Mouse (Mus musculus) left cerebral cortex, adult 2 months (tissue): Measurements from ENCODE around the gene Pom121l2. TPM values are rescaled to one million over a fixed set of nuclear protein-coding genes. Genes with fewer than 3 reads are reported as not detected.

ENCODE experiments used
- DNase-seq, 2 experiments: peaks; one replicate each; pipeline ENCODE4 v3.0.0; 2021 to 2022; ENCODE audit warnings: low spot score in 2 of 2, mixed read lengths in 1 of 2; ENCODE audit errors: extremely low spot score in 1 of 2
- H3K27ac ChIP-seq: fragments of 200-600 bp; 2 replicates; pipeline ENCODE4 v1.8.1; 2022
- H3K4me3 ChIP-seq: fragments of 200-600 bp; 2 replicates; pipeline ENCODE4 v1.8.1; 2022
- CTCF ChIP-seq: fragments of 200-600 bp; IDR thresholded peaks from 2 replicates; pipeline ENCODE4 v1.8.1; 2022; ENCODE audit warnings: antibody characterized with exemption, mild to moderate bottlenecking, moderate library complexity
- intact Hi-C: fragments of 180-260 bp; cut with DNase I; formaldehyde crosslinking; loops from one replicate; pipeline ENCODE4 v1.15.1; 2025
- total RNA-seq, 2 experiments: library from RNA; stranded (reverse); gene quantifications; 2 replicates each; pipeline ENCODE4 v1.2.3; 2021

The Pom121l2 gene
- total RNA-seq, 2 experiments from 2014 or later: not detected

DNA sequence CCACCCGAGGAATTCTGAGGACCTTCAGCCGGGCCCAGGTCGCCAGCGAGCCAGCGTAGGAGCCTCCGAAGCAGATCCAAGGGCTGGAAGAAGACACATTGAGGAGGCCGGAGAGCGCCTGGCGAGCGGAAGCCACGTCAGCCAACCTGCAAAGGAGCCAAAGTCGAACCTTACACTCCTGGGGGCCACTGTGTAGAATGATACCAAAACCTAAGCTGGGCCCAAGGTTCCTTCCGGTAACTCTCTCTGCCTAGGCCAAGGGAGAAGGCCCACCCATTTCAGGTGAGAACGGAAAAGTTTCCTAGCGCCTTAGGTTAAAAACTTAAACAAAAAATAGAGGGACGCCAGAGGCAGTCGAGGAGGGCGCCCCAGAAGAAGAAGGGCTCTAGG, 26.1 kb downstream of the Pom121l2 start:
- intact Hi-C loops: loop anchor here (10.0 kb wide), 1 partner anchor 1388 kb away; no protein-coding TSS in a partner anchor
- TF ChIP-seq CTCF: no peak
- DNase-seq: no peak
- H3K27ac ChIP-seq: no peak overlapping the region
- peak overlapping the region; percentile 52 for H3K4me3 ChIP-seq

DNA sequence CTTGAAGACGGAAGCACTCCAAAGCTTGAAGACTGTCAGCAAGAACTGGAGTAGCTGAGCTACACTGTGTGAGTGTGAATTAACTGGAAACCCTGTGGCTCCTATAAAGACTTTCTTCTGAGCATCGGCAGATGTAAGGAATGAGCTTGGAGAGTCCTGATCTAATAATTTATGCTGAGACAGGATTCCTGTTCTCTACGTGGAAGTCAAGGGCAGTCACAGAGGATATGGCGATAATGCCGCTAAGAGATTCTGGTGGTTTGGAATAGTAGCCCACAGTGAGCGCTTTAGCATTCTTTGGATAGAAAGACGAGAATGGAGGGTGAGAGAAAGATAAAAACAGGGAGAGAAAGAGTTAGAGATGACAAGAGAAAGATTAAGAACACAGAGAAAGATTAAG, 26.9 kb downstream of the Pom121l2 start:
- no peak for DNase-seq
- intact Hi-C loops: loop anchor here (10.0 kb wide), 1 partner anchor 1387 kb away; no protein-coding TSS in a partner anchor
- no peak overlapping the region for H3K27ac ChIP-seq
- H3K4me3 ChIP-seq: no peak overlapping the region
- TF ChIP-seq CTCF: no peak

DNA sequence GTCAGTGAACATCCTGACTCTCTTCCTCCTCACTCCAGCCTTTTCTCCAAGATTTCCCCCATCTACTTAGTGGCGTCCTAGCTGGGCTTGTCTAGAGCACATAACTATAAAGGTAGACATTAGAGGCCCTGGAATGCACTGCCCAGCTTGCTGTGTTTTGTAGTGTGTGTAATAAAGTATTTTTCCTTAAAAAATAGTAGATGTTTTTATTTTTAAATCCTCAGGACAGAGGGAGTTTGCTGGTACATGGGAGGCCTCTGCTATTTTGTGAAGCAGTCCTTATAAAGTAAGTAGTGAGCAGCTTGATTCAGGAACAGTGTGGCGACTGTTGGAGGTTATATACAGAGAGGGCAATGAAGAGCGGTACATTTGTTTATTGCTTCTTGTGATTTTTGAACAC, 27.7 kb downstream of the Pom121l2 start:
- TF ChIP-seq CTCF: no peak
- H3K4me3 ChIP-seq: no peak overlapping the region
- DNase-seq: no peak

DNA sequence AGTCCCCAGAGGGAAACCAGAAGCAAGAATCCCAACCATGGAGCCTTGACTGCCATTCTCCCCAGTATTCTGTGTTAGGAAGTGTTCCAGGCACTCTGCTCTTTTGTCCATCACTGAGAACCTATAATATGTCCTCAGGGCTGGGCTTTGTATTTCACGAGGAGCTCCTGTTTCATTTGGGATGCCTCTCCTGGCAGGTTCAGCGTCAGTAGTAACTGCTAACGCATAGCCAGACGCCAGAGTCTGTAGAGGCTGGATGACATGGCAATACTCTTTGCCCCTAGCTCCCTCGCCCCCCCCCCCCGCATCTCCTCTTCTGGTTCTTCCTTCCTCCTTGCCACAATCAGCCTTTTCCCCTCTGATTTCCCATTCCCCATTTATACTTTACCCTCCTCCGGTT, 28.6 kb downstream of the Pom121l2 start, which contains the start of gene Prss16:
Gene Prss16, minus strand, starts transcription at position 101 of the 400 bp plus-strand sequence.
- Histone ChIP-seq H3K27ac (no peak within 1 kb of the TSS), H3K4me3 (no peak within 1 kb of the TSS)
- no peak for DNase-seq
- intact Hi-C loops: loop anchor here (10.0 kb wide), 1 partner anchor 1385 kb away; no protein-coding TSS in a partner anchor
- TF ChIP-seq CTCF: no peak

More for the DNA sequence above, 27.7 kb downstream of the Pom121l2 start:
- H3K27ac ChIP-seq: no peak overlapping the region
- intact Hi-C loops: loop anchor here (10.0 kb wide), 1 partner anchor 1386 kb away; no protein-coding TSS in a partner anchor

DNA sequence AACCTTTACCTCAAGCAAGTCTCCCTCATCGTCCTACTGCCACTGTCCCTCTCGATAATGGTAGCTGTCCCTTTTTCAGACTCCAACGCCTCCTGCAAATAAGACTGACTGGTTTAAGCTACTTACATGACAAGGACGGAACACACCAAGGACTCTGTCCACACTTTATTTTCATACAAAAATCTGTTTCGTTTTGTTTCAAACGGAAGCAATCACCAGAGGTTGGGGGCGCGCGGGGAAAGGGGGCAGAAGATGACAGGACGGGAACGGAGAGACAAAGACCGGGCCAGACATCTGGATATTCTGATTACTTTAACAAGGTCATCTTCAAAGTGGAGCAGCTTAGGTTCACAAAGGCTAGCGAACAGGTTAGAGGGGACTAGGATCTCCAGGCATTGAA, 32.7 kb downstream of the Pom121l2 start:
- no peak for TF ChIP-seq CTCF
- intact Hi-C loops: loop anchor here (2.0 kb wide), 1 partner anchor 19 kb away; no protein-coding TSS in a partner anchor
- no peak overlapping the region for H3K4me3 ChIP-seq
- no peak overlapping the region for H3K27ac ChIP-seq
- no peak for DNase-seq

DNA sequence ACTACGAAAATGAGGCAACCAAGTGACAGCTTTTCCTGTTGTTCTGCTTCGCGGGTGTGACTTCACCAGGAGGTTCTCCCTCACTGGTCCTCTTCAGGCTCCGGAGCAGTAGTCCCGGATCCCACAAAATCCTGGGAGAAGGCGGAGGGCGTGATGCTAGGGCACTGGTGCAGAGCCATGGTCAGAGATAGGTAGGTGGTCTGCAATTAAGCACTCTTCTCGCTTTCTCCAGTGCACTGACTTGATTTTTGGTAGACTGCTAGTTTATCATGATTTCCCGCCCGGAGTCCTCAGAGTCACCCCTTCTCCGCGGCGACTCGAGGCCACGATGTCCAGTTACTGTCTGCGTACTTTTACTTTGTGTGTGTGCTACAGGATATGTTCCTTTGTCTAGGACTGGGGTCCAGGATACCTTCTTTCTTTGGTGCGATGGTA, 33.4 kb downstream of the Pom121l2 start:
- DNase-seq: no peak
- H3K27ac ChIP-seq: no peak overlapping the region
- TF ChIP-seq CTCF: no peak
- H3K4me3 ChIP-seq: no peak overlapping the region
- intact Hi-C loops: loop anchor here (2.0 kb wide), 1 partner anchor 20 kb away; no protein-coding TSS in a partner anchor

DNA sequence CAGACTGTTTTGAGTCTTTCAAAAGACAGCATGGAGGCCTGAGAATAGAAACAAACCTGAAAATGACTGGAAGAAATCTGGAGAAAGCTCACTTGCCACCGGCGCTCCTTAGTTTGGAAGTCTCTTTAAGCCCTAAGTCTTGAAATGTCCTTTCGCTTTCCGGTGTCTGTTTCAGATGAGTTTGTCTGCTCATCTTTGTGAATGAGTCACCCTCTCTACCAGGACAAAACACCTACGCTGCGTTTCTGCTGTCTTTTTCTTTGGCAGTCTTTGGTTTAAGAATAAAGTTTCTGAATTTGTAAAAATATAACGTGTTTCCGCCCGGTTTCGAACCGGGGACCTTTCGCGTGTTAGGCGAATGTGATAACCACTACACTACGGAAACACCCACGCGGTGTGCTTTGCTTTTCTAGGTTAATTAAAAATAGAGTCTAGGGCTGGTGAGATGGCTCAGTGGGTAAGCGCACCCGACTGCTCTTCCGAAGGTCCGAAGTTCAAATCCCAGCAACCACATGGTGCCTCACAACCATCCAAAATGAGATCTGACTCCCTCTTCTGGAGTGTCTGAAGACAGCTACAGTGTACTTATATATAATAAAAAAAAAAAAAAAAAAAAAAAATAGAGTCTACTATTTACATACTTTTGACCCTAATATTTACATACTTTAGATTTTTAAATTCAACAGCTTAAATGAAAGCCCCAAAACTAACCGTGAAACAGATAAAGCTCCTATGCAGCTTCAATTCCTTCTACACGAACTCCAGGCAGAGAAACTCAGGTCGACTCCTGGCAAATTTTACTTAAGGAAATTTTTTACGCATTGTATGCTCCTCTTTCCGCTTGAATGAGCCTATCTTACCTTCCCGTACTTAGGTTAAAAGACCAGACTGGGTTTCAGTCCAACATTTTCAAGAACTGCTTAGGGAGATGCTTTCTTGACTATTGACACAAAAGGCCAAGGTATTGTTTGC, 34.8 kb downstream of the Pom121l2 start:
- Histone ChIP-seq H3K27ac (no peak overlapping the region), H3K4me3 (no peak overlapping the region)
- intact Hi-C loops: loop anchor here (2.0 kb wide), 1 partner anchor 21 kb away; no protein-coding TSS in a partner anchor
- peak; percentile 21 for TF ChIP-seq CTCF
- peak; percentile 56 to 70 for DNase-seq

DNA sequence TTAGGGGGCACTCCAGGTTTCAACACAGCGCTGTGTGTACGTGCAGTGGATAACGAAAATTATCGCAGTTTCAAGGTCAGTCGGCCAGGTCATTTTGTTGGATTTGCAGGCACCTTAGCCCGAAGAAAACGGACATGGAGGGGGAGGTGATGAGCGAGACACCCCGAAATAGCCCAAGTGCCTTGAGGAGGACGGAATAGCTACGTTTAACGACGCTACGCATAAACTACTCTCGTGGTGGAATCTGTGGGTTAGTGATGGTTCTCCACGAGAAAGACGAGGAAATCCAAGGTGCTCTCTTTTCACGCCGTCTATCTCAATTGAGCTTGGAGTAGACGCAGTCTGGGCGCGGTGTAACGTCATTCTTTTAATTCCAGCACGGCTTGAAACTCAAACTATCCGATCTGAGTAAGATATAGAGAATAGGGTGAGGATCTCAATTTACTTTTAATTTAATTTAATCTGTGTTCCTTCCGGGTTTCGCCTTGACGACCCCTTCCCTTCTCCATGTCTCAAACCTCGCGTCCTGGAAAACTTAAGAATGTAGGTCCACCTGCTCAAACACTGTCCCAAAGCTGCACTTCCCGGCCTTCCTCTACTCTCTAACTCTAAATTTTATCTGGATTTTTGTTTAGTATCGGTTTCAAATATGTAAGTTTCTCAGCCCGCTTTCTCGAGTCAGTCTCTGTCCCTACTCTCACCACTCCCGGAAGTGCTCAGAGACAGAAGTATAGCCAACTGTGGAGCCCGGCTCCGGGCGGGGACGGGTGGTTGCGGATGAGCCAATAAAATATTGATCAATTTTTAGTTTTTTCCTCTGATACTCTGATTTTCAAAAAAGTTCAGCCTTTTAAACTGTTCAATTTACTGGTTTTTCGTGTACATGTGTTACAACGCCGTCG, 39.2 kb downstream of the Pom121l2 start:
- Histone ChIP-seq H3K27ac (no peak overlapping the region), H3K4me3 (peak overlapping the region; percentile 46)
- no peak for TF ChIP-seq CTCF
- no peak for DNase-seq
- intact Hi-C loops: loop anchor here (5.0 to 10.0 kb wide), 2 partner anchors 103 to 165 kb away; no protein-coding TSS in a partner anchor

DNA sequence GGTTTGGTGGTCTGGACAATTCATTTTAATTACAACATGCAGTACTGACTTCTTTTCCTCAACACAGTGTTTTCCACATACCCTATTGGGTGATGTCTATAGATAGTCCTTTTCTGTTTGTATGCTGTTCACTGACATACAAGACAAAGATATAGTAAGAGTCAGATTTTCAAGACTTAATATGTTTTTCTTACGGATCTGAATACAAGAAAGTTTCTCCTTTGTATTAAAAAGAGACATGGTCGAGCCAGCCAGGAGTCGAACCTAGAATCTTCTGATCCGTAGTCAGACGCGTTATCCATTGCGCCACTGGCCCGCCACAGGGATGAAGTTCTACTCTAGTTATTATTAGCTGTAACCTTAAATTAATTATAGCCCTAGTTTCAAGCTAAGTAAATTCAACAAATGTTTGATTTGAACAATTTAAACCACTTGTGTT, 39.9 kb downstream of the Pom121l2 start:
- peak overlapping the region; percentile 46 for H3K4me3 ChIP-seq
- H3K27ac ChIP-seq: no peak overlapping the region
- DNase-seq: no peak
- TF ChIP-seq CTCF: no peak
- intact Hi-C loops: loop anchor here (5.0 to 10.0 kb wide), 2 partner anchors 104 to 166 kb away; no protein-coding TSS in a partner anchor

DNA sequence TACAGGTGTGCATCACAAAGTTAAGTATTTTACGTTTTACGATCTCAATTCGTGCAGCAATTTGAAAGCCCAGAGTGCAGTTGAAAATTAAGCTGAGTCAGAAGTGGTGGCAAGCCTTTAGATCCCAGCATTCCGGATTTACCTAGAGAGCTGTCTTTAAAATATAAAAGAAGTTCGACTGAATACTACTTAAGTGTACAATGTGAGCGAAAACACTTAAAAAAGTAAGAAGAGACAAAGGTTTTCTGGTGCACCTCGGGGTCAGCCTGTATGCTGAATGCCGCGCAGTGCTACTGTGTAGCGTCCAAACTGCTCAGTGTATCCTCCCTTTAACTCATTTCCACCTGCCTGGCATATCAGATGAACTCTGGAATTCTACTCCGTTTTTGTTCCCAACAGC, 40.6 kb downstream of the Pom121l2 start:
- intact Hi-C loops: loop anchor here (5.0 to 10.0 kb wide), 2 partner anchors 104 to 167 kb away; no protein-coding TSS in a partner anchor
- peak overlapping the region; percentile 46 for H3K4me3 ChIP-seq
- no peak for DNase-seq
- no peak for TF ChIP-seq CTCF
- H3K27ac ChIP-seq: no peak overlapping the region

DNA sequence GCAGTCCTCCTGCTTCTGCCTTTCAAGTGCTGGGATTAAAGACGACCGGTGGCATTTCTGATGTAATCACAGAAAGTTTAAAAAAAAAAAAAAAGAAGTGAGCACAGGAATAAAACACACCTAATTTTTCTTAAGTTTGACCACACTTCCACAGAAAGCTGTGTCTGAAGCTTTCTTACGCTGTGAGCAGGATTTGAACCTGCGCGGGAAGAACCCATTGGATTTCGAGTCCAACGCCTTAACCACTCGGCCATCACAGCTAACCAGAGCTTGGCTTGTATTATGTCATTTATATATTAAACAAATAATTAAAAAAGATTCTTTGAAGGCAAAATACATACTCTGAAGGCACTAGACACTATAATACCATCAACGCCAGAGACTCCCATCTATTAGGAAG, 41.2 kb downstream of the Pom121l2 start:
- peak; percentile 69 to 73 for DNase-seq
- Histone ChIP-seq H3K4me3 (peak overlapping the region; percentile 46), H3K27ac (no peak overlapping the region)
- TF ChIP-seq CTCF: no peak
- intact Hi-C loops: loop anchor here (5.0 to 10.0 kb wide), 2 partner anchors 105 to 167 kb away; no protein-coding TSS in a partner anchor
